ENCODE assay signal across 10 mouse cellular contexts in genomic region chr6:31617341-31617740, GRCm38 (mm10). TPM values are rescaled to one million over a fixed set of nuclear protein-coding genes. Genes with fewer than 3 reads are reported as not detected.
DNase-seq lines count a peak whose midpoint lies in the region; ATAC-seq lines count a peak whose summit lies in the region.
"Had no signal": no experiment of that assay in that cellular context is flagged by ENCODE, and none has a peak within 500 bp of the region (broad histone marks: within the 10 kb centered on the region; RNA-seq: fewer than 3 reads in every experiment).

No protein-coding gene starts in this region.

- peak overlapping the region; percentile 29 for H3K4me2 ChIP-seq in liver, embryonic 15.5 days
- H3K4me2 ChIP-seq: limb, embryonic 13.5 days had no signal

- no peak for ATAC-seq in megakaryocyte, adult 5-6 weeks (ENCODE audit: poor library complexity, severe bottlenecking)
- no peak for ATAC-seq in liver, embryonic 15.5 days (ENCODE audit: insufficient read depth)
- ATAC-seq: forebrain, embryonic 16.5 days had no signal

- peak; percentile 65 to 71 for DNase-seq in heart, postnatal 10 days
- DNase-seq in urinary bladder, adult 18-20 months (ENCODE audit: low spot score in 2 of 2) = no peak
- no peak for DNase-seq in urinary bladder, postnatal 36 days (ENCODE audit: low spot score in 2 of 2)
- no peak for DNase-seq in right cerebral cortex, adult 18-20 months
- DNase-seq: thymus, postnatal 4 days had no signal

- H3K9me3 ChIP-seq in megakaryocyte, embryonic 14.5 days = 0 out of 2 replicates have a peak, but pooled peaks cover 2% of the 10 kb centered on the region
- no peaks in the 10 kb centered on the region for H3K9me3 ChIP-seq in liver, embryonic 15.5 days (replicated peaks)
- H3K9me3 ChIP-seq: limb, embryonic 13.5 days had no signal

- H3K36me3 ChIP-seq in megakaryocyte, embryonic 14.5 days (replicated peaks; ENCODE audit: low read length) = peaks cover 14% of the 10 kb centered on the region
- no peaks in the 10 kb centered on the region for H3K36me3 ChIP-seq in liver, embryonic 15.5 days (replicated peaks)
- H3K36me3 ChIP-seq: limb, embryonic 13.5 days had no signal

- H3K4me1 ChIP-seq in megakaryocyte, embryonic 14.5 days = peaks cover 93% of the 10 kb centered on the region
- peaks cover 76% of the 10 kb centered on the region for H3K4me1 ChIP-seq in liver, embryonic 15.5 days (replicated peaks)
- H3K4me1 ChIP-seq: limb, embryonic 13.5 days had no signal

- peak overlapping the region; percentile 45; the same call in 1 of the 2 replicates for H3K27ac ChIP-seq in liver, embryonic 15.5 days (replicated peaks)
- H3K27ac ChIP-seq: limb, embryonic 13.5 days had no signal

- peak overlapping the region; percentile 24 for H3K4me3 ChIP-seq in megakaryocyte, embryonic 14.5 days (replicated peaks)
- no peak overlapping the region for H3K4me3 ChIP-seq in liver, embryonic 15.5 days (replicated peaks)
- H3K4me3 ChIP-seq: limb, embryonic 13.5 days had no signal

- H3K27me3 ChIP-seq in megakaryocyte, embryonic 14.5 days (replicated peaks) = no peaks in the 10 kb centered on the region
- H3K27me3 ChIP-seq in liver, embryonic 15.5 days = no peaks in the 10 kb centered on the region
- H3K27me3 ChIP-seq: limb, embryonic 13.5 days had no signal

- intact Hi-C loops in heart, postnatal 10 days (cut with DNase I) = loop anchor here (5.0 kb wide), 1 partner anchor 55 kb away; the partner anchor contains the start of gene Podxl

- H3K9ac ChIP-seq in liver, embryonic 15.5 days = no peak overlapping the region
- H3K9ac ChIP-seq: limb, embryonic 13.5 days had no signal

- WGBS in liver, embryonic 15.5 days (ENCODE audit: insufficient replicate concordance) = 29% methylated on average over 8 of the region's 8 CpGs

RNA-seq across cellular contexts. Expression of gene Podxl, which starts 53.6 kb away (rescaled TPM):
- polyA plus RNA-seq in megakaryocyte, embryonic 14.5 days (2012; ENCODE audit: insufficient read depth, low replicate concordance) = 27.7 and 50.7 TPM in 2 replicates
- not detected in 2 replicates for total RNA-seq in megakaryocyte, adult 5-6 weeks (2015)
- total RNA-seq in megakaryocyte, adult 5-6 weeks (2017) = not detected in 2 replicates
- total RNA-seq in heart, postnatal 10 days (2021) = 100 to 1,000 TPM; 106 to 113 TPM
- 5.1 and 5.8 TPM in 2 replicates for polyA plus RNA-seq in liver, embryonic 15.5 days (2015; fragmentation: Nextera tagmentation; extraction: Ambion mirVana)

Comparison
In these comparisons a context has a peak if more than half of its experiments do, and no peak if none do; other contexts are left out.
1. DNase-seq: peak in heart, postnatal 10 days (2 of 2); none in urinary bladder, adult 18-20 months (0 of 2), urinary bladder, postnatal 36 days (0 of 2) and right cerebral cortex, adult 18-20 months (single experiment).
2. RNA of gene Podxl, which starts 53.6 kb away (total RNA-seq): 106 to 113 TPM in heart, postnatal 10 days; not detected in megakaryocyte, adult 5-6 weeks; every median in the first group is over 100 times any median in the second.